Mouse (Mus musculus): Measurements from ENCODE around the gene Gsc. TPM values are rescaled to one million over a fixed set of nuclear protein-coding genes. Genes with fewer than 3 reads are reported as not detected.
"Not testable (repeated sequence)": the region's sequence is repeated elsewhere in the genome, so short reads cannot be mapped to it uniquely, and the experiment has no call there.

Gsc gene
- total RNA-seq, 2 experiments from 2014 or later = not detected

- no peak for ATAC-seq (replicated peaks; ENCODE audit: low FRiP score, poor library complexity, severe bottlenecking)
These were observed 11.8 kb downstream of the Gsc start for GRCm38 (mm10) chr12:104461372-104461771.

GRCm38 (mm10) chr12:104459377-104459776 lies 13.8 kb downstream of the Gsc start:
- no peak for ATAC-seq (replicated peaks; ENCODE audit: low FRiP score, poor library complexity, severe bottlenecking)

- no peak for ATAC-seq (replicated peaks; ENCODE audit: low FRiP score, poor library complexity, severe bottlenecking)
These were observed 20.1 kb downstream of the Gsc start for GRCm38 (mm10) chr12:104453002-104453401.

GRCm38 (mm10) chr12:104450257-104450656 lies 22.9 kb downstream of the Gsc start:
- ATAC-seq (replicated peaks; ENCODE audit: low FRiP score, poor library complexity, severe bottlenecking) = no peak

GRCm38 (mm10) chr12:104448099-104448498 lies 25.0 kb downstream of the Gsc start:
- ATAC-seq (replicated peaks; ENCODE audit: low FRiP score, poor library complexity, severe bottlenecking) = no peak

- ATAC-seq (replicated peaks; ENCODE audit: low FRiP score, poor library complexity, severe bottlenecking) = not testable (repeated sequence)
These were observed 26.1 kb downstream of the Gsc start for GRCm38 (mm10) chr12:104447056-104447455.

GRCm38 (mm10) chr12:104443716-104444115 lies 29.4 kb downstream of the Gsc start:
- no peak for ATAC-seq (replicated peaks; ENCODE audit: low FRiP score, poor library complexity, severe bottlenecking)

- ATAC-seq (replicated peaks; ENCODE audit: low FRiP score, poor library complexity, severe bottlenecking) = no peak
These were observed 32.9 kb downstream of the Gsc start for GRCm38 (mm10) chr12:104440087-104440760.

- no peak for ATAC-seq (replicated peaks; ENCODE audit: low FRiP score, poor library complexity, severe bottlenecking)
These were observed 39.0 kb downstream of the Gsc start for GRCm38 (mm10) chr12:104433951-104434735.

GRCm38 (mm10) chr12:104433214-104433613 lies 39.9 kb downstream of the Gsc start:
- no peak for ATAC-seq (replicated peaks; ENCODE audit: low FRiP score, poor library complexity, severe bottlenecking)

GRCm38 (mm10) chr12:104431359-104431758 lies 41.8 kb downstream of the Gsc start:
- ATAC-seq (replicated peaks; ENCODE audit: low FRiP score, poor library complexity, severe bottlenecking) = no peak

GRCm38 (mm10) chr12:104426915-104427314 lies 46.2 kb downstream of the Gsc start:
- no peak for ATAC-seq (replicated peaks; ENCODE audit: low FRiP score, poor library complexity, severe bottlenecking)

GRCm38 (mm10) chr12:104425591-104425990 lies 47.5 kb downstream of the Gsc start:
- no peak for ATAC-seq (replicated peaks; ENCODE audit: low FRiP score, poor library complexity, severe bottlenecking)

GRCm38 (mm10) chr12:104422615-104423392 lies 50.3 kb downstream of the Gsc start:
- ATAC-seq (replicated peaks; ENCODE audit: low FRiP score, poor library complexity, severe bottlenecking) = no peak

Other genes starting within 250 kb of the Gsc start
- gene Serpina3g, start 237.1 kb downstream of the Gsc start, total RNA-seq (2015; ENCODE audit: low replicate concordance) = 4.7 TPM in 1 of 2 replicates, not detected in the other
- 2.6 and 3.3 TPM in 2 replicates for gene Serpina3g, start 237.1 kb downstream of the Gsc start, total RNA-seq (2017; ENCODE audit: low replicate concordance)
- gene Serpina3i, start 210.2 kb downstream of the Gsc start, total RNA-seq (2015; ENCODE audit: low replicate concordance) = not detected in 2 replicates
- not detected in 2 replicates for gene Serpina3i, start 210.2 kb downstream of the Gsc start, total RNA-seq (2017; ENCODE audit: low replicate concordance)
- gene Serpina3j, start 158.8 kb downstream of the Gsc start, total RNA-seq (2015; ENCODE audit: low replicate concordance) = not detected in 2 replicates
- not detected in 2 replicates for gene Serpina3j, start 158.8 kb downstream of the Gsc start, total RNA-seq (2017; ENCODE audit: low replicate concordance)
- gene Serpina3k, start 134.8 kb downstream of the Gsc start, total RNA-seq (2015; ENCODE audit: low replicate concordance) = not detected in 2 replicates
- not detected in 2 replicates for gene Serpina3k, start 134.8 kb downstream of the Gsc start, total RNA-seq (2017; ENCODE audit: low replicate concordance)
- not detected in 2 replicates for gene Serpina3m, start 134.8 kb downstream of the Gsc start, total RNA-seq (2015; ENCODE audit: low replicate concordance)
- not detected in 2 replicates for gene Serpina3m, start 134.8 kb downstream of the Gsc start, total RNA-seq (2017; ENCODE audit: low replicate concordance)
- gene Serpina3n, start 66.6 kb downstream of the Gsc start, total RNA-seq (2015; ENCODE audit: low replicate concordance) = not detected in 2 replicates
- 0.90 TPM in 1 of 2 replicates, not detected in the other for gene Serpina3n, start 66.6 kb downstream of the Gsc start, total RNA-seq (2017; ENCODE audit: low replicate concordance)